10 mouse cellular contexts compared by ENCODE assay signal in the genomic region with DNA sequence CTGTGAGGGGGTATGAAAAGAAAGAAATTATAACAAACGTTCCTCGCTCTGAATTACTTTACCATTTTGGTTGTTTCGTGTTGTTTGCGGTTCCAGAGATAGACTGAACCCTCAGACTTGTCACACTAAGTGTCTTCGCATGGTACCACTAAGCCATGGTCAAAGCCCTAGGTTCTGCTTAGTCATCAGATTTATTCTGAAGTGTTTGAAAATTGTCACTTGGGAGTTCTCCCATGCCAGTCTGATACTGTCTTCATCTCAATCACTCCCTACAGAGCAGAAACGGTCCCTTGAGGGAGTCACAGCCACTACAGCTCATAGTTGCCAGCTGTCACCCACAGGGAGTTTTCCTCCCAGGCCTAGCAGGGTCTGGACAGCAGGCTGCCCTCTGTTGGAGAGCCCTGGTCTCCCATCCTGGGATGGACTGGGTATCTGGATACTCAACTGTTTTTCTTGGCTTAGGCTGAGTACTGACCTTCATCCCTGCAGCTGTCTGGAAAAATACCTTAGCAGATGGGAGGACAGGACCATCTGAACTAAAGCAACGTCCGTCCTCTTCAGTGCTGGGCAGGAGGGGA. TPM values are rescaled to one million over a fixed set of nuclear protein-coding genes. Genes with fewer than 3 reads are reported as not detected.
DNase-seq lines count a peak whose midpoint lies in the region; ATAC-seq and TF ChIP-seq lines count a peak whose summit lies in the region.
"Had no signal": no experiment of that assay in that cellular context is flagged by ENCODE, and none has a peak within 500 bp of the region (broad histone marks: within the 10 kb centered on the region; RNA-seq: fewer than 3 reads in every experiment).

No protein-coding gene starts in this region.

- no peaks in the 10 kb centered on the region for H3K4me1 ChIP-seq in heart, adult 2 months (ENCODE audit: control insufficient read depth, insufficient read depth, low read length)
- peaks cover 5% of the 10 kb centered on the region for H3K4me1 ChIP-seq in testis, adult 2 months (ENCODE audit: control insufficient read depth, insufficient read depth, low read length)
- H3K4me1 ChIP-seq in kidney, embryonic 16.5 days (ENCODE audit: insufficient read depth, low read length): no peaks in the 10 kb centered on the region; the same call in 1 of the 2 replicates
- H3K4me1 ChIP-seq in limb, embryonic 10.5 days: peaks cover 5% of the 10 kb centered on the region; the same call in 1 of the 2 replicates

- WGBS in heart, adult 2 months: 60% methylated on average over 8 of the region's 8 CpGs
- 51% methylated on average over 8 of the region's 8 CpGs for WGBS in kidney, embryonic 16.5 days
- 63% methylated on average over 8 of the region's 8 CpGs for WGBS in limb, embryonic 10.5 days

- no peak overlapping the region for H3K4me2 ChIP-seq in kidney, embryonic 16.5 days (replicated peaks; ENCODE audit: low read depth, low read length)
- H3K4me2 ChIP-seq: liver, embryonic 15.5 days had no signal

- no peak for DNase-seq in heart, adult 2 months
- no peak for DNase-seq in heart, adult 11 months
- DNase-seq in testis, postnatal 14 days (ENCODE audit: low spot score): no peak
- no peak for DNase-seq in thymus, postnatal 25 days
- no peak for DNase-seq in limb, embryonic 10.5 days (ENCODE audit: low spot score)
- DNase-seq: gastrocnemius, postnatal 10 days had no signal

- no peak for TF ChIP-seq POLR2A in heart, adult 2 months (IDR thresholded peaks at IDR 0.05; ENCODE audit: insufficient read depth, low read depth, low read length)
- TF ChIP-seq POLR2A in testis, adult 2 months (IDR thresholded peaks at IDR 0.05; ENCODE audit: control insufficient read depth, low read depth, low read length): no peak

- no peaks in the 10 kb centered on the region for H3K79me2 ChIP-seq in heart, adult 2 months (replicated peaks; ENCODE audit: control insufficient read depth, insufficient read depth, low read length)

- 0 out of 2 replicates have a peak, but pooled peaks have one; percentile 55 for ATAC-seq in kidney, embryonic 16.5 days (ENCODE audit: low FRiP score, low TSS enrichment)
- ATAC-seq in frontal cortex, adult (ENCODE audit: low TSS enrichment): no peak

- H3K27me3 ChIP-seq in heart, adult 2 months (ENCODE audit: control insufficient read depth, insufficient read depth, low read length): no peaks in the 10 kb centered on the region
- no peaks in the 10 kb centered on the region for H3K27me3 ChIP-seq in testis, adult 2 months (ENCODE audit: control insufficient read depth, insufficient read depth, low read length)
- H3K27me3 ChIP-seq in kidney, embryonic 16.5 days (ENCODE audit: insufficient read depth, low read length): no peaks in the 10 kb centered on the region
- H3K27me3 ChIP-seq in limb, embryonic 10.5 days (ENCODE audit: low read depth, poor library complexity, severe bottlenecking): peaks cover 27% of the 10 kb centered on the region

- no peaks in the 10 kb centered on the region for H3K9me3 ChIP-seq in kidney, embryonic 16.5 days (ENCODE audit: low read length)
- no peaks in the 10 kb centered on the region for H3K9me3 ChIP-seq in limb, embryonic 10.5 days (replicated peaks)
- H3K9me3 ChIP-seq: liver, embryonic 15.5 days had no signal

- TF ChIP-seq EP300 in heart, adult 2 months (IDR thresholded peaks at IDR 0.05; ENCODE audit: insufficient read depth, low read depth, low read length): no peak

- H3K27ac ChIP-seq in heart, adult 2 months: no peak overlapping the region
- no peak overlapping the region for H3K27ac ChIP-seq in testis, adult 2 months (ENCODE audit: control insufficient read depth, insufficient read depth, low read depth, low read length)
- no peak overlapping the region for H3K27ac ChIP-seq in kidney, embryonic 16.5 days (ENCODE audit: low read length)
- no peak overlapping the region for H3K27ac ChIP-seq in limb, embryonic 10.5 days
- H3K27ac ChIP-seq: liver, embryonic 15.5 days had no signal

- intact Hi-C loops in heart, adult 2 months (cut with DNase I): no loop called here

- no peak overlapping the region for H3K9ac ChIP-seq in heart, adult 2 months (ENCODE audit: low read depth, low read length)
- no peak overlapping the region for H3K9ac ChIP-seq in kidney, embryonic 16.5 days (replicated peaks; ENCODE audit: low read length)
- H3K9ac ChIP-seq: liver, embryonic 15.5 days had no signal

- no peak overlapping the region for H3K4me3 ChIP-seq in heart, adult 2 months
- no peak overlapping the region for H3K4me3 ChIP-seq in testis, adult 2 months (ENCODE audit: control insufficient read depth, low read depth, low read length)
- no peak overlapping the region for H3K4me3 ChIP-seq in kidney, embryonic 16.5 days (ENCODE audit: low read length)
- no peak overlapping the region for H3K4me3 ChIP-seq in limb, embryonic 10.5 days
- H3K4me3 ChIP-seq: liver, embryonic 15.5 days had no signal

- TF ChIP-seq CTCF in heart, adult 2 months (IDR thresholded peaks at IDR 0.05): peak; percentile 63
- TF ChIP-seq CTCF in testis, adult 2 months (IDR thresholded peaks at IDR 0.05; ENCODE audit: control insufficient read depth, insufficient read depth, insufficient replicate concordance, low read depth, low read length): peak; percentile 19; the same call in 1 of the 2 replicates

- no peaks in the 10 kb centered on the region for H3K36me3 ChIP-seq in heart, adult 2 months (ENCODE audit: control insufficient read depth, insufficient read depth, low read length)
- no peaks in the 10 kb centered on the region for H3K36me3 ChIP-seq in testis, adult 2 months (ENCODE audit: control insufficient read depth, insufficient read depth, low read length)
- no peaks in the 10 kb centered on the region for H3K36me3 ChIP-seq in kidney, embryonic 16.5 days (ENCODE audit: insufficient read depth, low read length)
- no peaks in the 10 kb centered on the region for H3K36me3 ChIP-seq in limb, embryonic 10.5 days
- H3K36me3 ChIP-seq: liver, embryonic 15.5 days had no signal

RNA-seq across cellular contexts. Expression of gene Pip4k2c, which starts 15.0 kb away (rescaled TPM):
- 10 to 100 TPM; 25.7 to 28.8 TPM for total RNA-seq in heart, adult 2 months (2021)
- polyA plus RNA-seq in heart, adult 2 months (2012; rRNA removed): 29.0 and 42.3 TPM in 2 replicates
- 14.0 and 16.2 TPM in 2 replicates for polyA plus RNA-seq in testis, adult 2 months (2012; rRNA removed)
- 50.9 and 52.2 TPM in 2 replicates for polyA plus RNA-seq in kidney, embryonic 16.5 days (2015; fragmentation: Nextera tagmentation; extraction: Ambion mirVana)
- 25.0 and 27.8 TPM in 2 replicates for polyA plus RNA-seq in limb, embryonic 10.5 days (2016; fragmentation: Nextera tagmentation; extraction: Ambion mirVana)

RNA-seq across cellular contexts. Expression of gene Dtx3, which starts 30.9 kb away (rescaled TPM):
- total RNA-seq in heart, adult 2 months (2021): 10 to 100 TPM; 23.7 to 24.2 TPM
- polyA plus RNA-seq in heart, adult 2 months (2012; rRNA removed): 92.6 and 102 TPM in 2 replicates
- polyA plus RNA-seq in testis, adult 2 months (2012; rRNA removed): 126 and 129 TPM in 2 replicates
- 115 and 125 TPM in 2 replicates for polyA plus RNA-seq in kidney, embryonic 16.5 days (2015; fragmentation: Nextera tagmentation; extraction: Ambion mirVana)
- 91.4 and 122 TPM in 2 replicates for polyA plus RNA-seq in limb, embryonic 10.5 days (2016; fragmentation: Nextera tagmentation; extraction: Ambion mirVana)

RNA-seq across cellular contexts. Expression of gene Arhgef25, which starts 36.5 kb away (rescaled TPM):
- 10 to 100 TPM in 1 of 2 experiments, 1 to 10 TPM in 1; 9.8 to 10.1 TPM for total RNA-seq in heart, adult 2 months (2021)
- 17.4 and 18.2 TPM in 2 replicates for polyA plus RNA-seq in heart, adult 2 months (2012; rRNA removed)
- 18.6 and 19.8 TPM in 2 replicates for polyA plus RNA-seq in testis, adult 2 months (2012; rRNA removed)
- 47.8 and 53.8 TPM in 2 replicates for polyA plus RNA-seq in kidney, embryonic 16.5 days (2015; fragmentation: Nextera tagmentation; extraction: Ambion mirVana)
- polyA plus RNA-seq in limb, embryonic 10.5 days (2016; fragmentation: Nextera tagmentation; extraction: Ambion mirVana): 25.8 and 36.3 TPM in 2 replicates

RNA-seq across cellular contexts. Expression of gene Kif5a, which starts 36.7 kb away (rescaled TPM):
- total RNA-seq in heart, adult 2 months (2021): under 1 TPM; 0.34 to 0.45 TPM
- 1.3 and 2.2 TPM in 2 replicates for polyA plus RNA-seq in heart, adult 2 months (2012; rRNA removed)
- polyA plus RNA-seq in testis, adult 2 months (2012; rRNA removed): 3.3 and 3.9 TPM in 2 replicates
- 0.76 and 1.7 TPM in 2 replicates for polyA plus RNA-seq in kidney, embryonic 16.5 days (2015; fragmentation: Nextera tagmentation; extraction: Ambion mirVana)
- polyA plus RNA-seq in limb, embryonic 10.5 days (2016; fragmentation: Nextera tagmentation; extraction: Ambion mirVana): 1.4 and 2.2 TPM in 2 replicates

RNA-seq across cellular contexts. Expression of gene Dctn2, which starts 39.8 kb away (rescaled TPM):
- 100 to 1,000 TPM; 123 to 135 TPM for total RNA-seq in heart, adult 2 months (2021)
- 139 and 167 TPM in 2 replicates for polyA plus RNA-seq in heart, adult 2 months (2012; rRNA removed)
- 391 and 429 TPM in 2 replicates for polyA plus RNA-seq in testis, adult 2 months (2012; rRNA removed)
- 206 and 212 TPM in 2 replicates for polyA plus RNA-seq in kidney, embryonic 16.5 days (2015; fragmentation: Nextera tagmentation; extraction: Ambion mirVana)
- polyA plus RNA-seq in limb, embryonic 10.5 days (2016; fragmentation: Nextera tagmentation; extraction: Ambion mirVana): 185 and 194 TPM in 2 replicates
